Mouse (Mus musculus): Measurements from ENCODE around the gene Gm20908.
"Not testable (repeated sequence)": the region's sequence is repeated elsewhere in the genome, so short reads cannot be mapped to it uniquely, and the experiment has no call there.

The Gm20908 gene

DNA sequence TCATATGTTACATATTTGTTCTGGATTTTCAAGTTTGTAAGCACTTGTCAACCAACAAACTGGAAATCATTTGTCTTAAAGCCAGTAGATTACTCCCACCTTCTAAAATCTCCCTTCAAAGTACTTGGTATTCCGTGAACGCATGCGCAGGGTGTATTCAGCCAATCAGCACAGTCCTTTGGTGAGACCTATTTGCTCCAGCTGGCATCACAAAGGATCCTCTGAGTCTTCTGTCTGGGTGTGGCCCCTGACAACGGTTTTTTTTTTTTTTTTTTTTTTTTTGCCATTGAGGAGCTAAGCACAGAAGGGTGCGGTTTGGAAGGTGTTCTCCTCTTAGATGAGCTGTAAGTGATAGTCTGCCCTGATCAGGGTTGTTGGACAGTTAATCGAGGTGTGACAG is at the start of gene Gm20908:
Gene Gm20908, plus strand, starts transcription at position 301 of the 400 bp plus-strand sequence.
- not testable (repeated sequence) for DNase-seq

Measured in liver (tissue).